Mouse (Mus musculus) right cerebral cortex, adult 18-20 months (tissue): ENCODE data around the gene Fggy.
A peak's percentile ranks its signal among the peaks of the same experiment; 100 is the strongest.

ENCODE experiments used
- DNase-seq: peaks from one replicate; pipeline ENCODE4 v3.0.0; 2022; ENCODE audit warnings: mixed read lengths

Gene Fggy

GRCm38 (mm10) chr4:95862781-95863499, 305.6 kb downstream of the Fggy start:
- no peak for DNase-seq

- DNase-seq: no peak
These were observed 306.1 kb downstream of the Fggy start for GRCm38 (mm10) chr4:95863500-95863803.

- DNase-seq: no peak
These were observed 307.9 kb downstream of the Fggy start for GRCm38 (mm10) chr4:95865251-95865650.

GRCm38 (mm10) chr4:95865882-95866281, 308.6 kb downstream of the Fggy start:
- DNase-seq: no peak

- no peak for DNase-seq
These were observed 309.8 kb downstream of the Fggy start for GRCm38 (mm10) chr4:95867103-95867502.

GRCm38 (mm10) chr4:95868348-95868747, 311.0 kb downstream of the Fggy start:
- DNase-seq: no peak

GRCm38 (mm10) chr4:95871216-95871881, 314.0 kb downstream of the Fggy start:
- peak; percentile 50 for DNase-seq

- DNase-seq: no peak
These were observed 318.6 kb downstream of the Fggy start for GRCm38 (mm10) chr4:95875896-95876295.

- DNase-seq: no peak
These were observed 320.1 kb downstream of the Fggy start for GRCm38 (mm10) chr4:95877436-95877835.

- no peak for DNase-seq
These were observed 324.5 kb downstream of the Fggy start for GRCm38 (mm10) chr4:95881751-95882350.

- DNase-seq: no peak
These were observed 327.2 kb downstream of the Fggy start for GRCm38 (mm10) chr4:95884184-95885145.

- no peak for DNase-seq
These were observed 338.0 kb downstream of the Fggy start for GRCm38 (mm10) chr4:95895199-95895754.

- DNase-seq: peak; percentile 17
These were observed 339.3 kb downstream of the Fggy start for GRCm38 (mm10) chr4:95896571-95896970.

- peak; percentile 52 for DNase-seq
These were observed 340.0 kb downstream of the Fggy start for GRCm38 (mm10) chr4:95897236-95897874.

GRCm38 (mm10) chr4:95898714-95899113, 341.4 kb downstream of the Fggy start:
- no peak for DNase-seq

- DNase-seq: no peak
These were observed 342.8 kb downstream of the Fggy start for GRCm38 (mm10) chr4:95899926-95900712.

- no peak for DNase-seq
These were observed 343.5 kb downstream of the Fggy start for GRCm38 (mm10) chr4:95900815-95901214.

- DNase-seq: no peak
These were observed 348.8 kb downstream of the Fggy start for GRCm38 (mm10) chr4:95906141-95906540.

GRCm38 (mm10) chr4:95909689-95910654, 352.7 kb downstream of the Fggy start:
- DNase-seq: no peak

- no peak for DNase-seq
These were observed 355.7 kb downstream of the Fggy start for GRCm38 (mm10) chr4:95913026-95913425.
